Mouse (Mus musculus) neural tube, embryonic 14.5 days (tissue): ENCODE data around the gene Taf10. TPM values are rescaled to one million over a fixed set of nuclear protein-coding genes. Genes with fewer than 3 reads are reported as not detected.
"Not testable (repeated sequence)": the region's sequence is repeated elsewhere in the genome, so short reads cannot be mapped to it uniquely, and the experiment has no call there.

Source experiments
- ATAC-seq: fragments of 200-750 bp; cut with Nextera tagmentation; 2 replicates; pipeline ENCODE4 v1.8.0; 2017; ENCODE audit warnings: low read depth, mild to moderate bottlenecking, moderate TSS enrichment, moderate library complexity
- H3K27ac ChIP-seq: fragments of 300-500 bp; sonication (generic); 2 replicates; pipeline ENCODE4 v1.5.1; 2014; ENCODE audit warnings: low read depth, mild to moderate bottlenecking, control low read depth, low read length, moderate library complexity, mixed read lengths
- H3K27me3 ChIP-seq: fragments of 300-500 bp; sonication (generic); 2 replicates; pipeline ENCODE4 v1.6.1; 2014; ENCODE audit warnings: low read length; ENCODE audit not compliant: control insufficient read depth, insufficient read depth
- H3K36me3 ChIP-seq: fragments of 300-500 bp; sonication (generic); 2 replicates; pipeline ENCODE4 v1.6.1; 2014; ENCODE audit warnings: low read length, mixed read lengths; ENCODE audit not compliant: control insufficient read depth, insufficient read depth
- H3K4me1 ChIP-seq: fragments of 300-500 bp; sonication (generic); 2 replicates; pipeline ENCODE4 v1.6.1; 2014; ENCODE audit warnings: low read length; ENCODE audit not compliant: control insufficient read depth, insufficient read depth
- H3K4me2 ChIP-seq: fragments of 300-500 bp; sonication (generic); 2 replicates; pipeline ENCODE4 v1.6.1; 2014; ENCODE audit warnings: mild to moderate bottlenecking, low read depth, low read length, control low read depth
- H3K4me3 ChIP-seq: fragments of 300-500 bp; sonication (generic); 2 replicates; pipeline ENCODE4 v1.5.1; 2014; ENCODE audit warnings: low read depth, low read length, control low read depth, mixed read lengths
- H3K9ac ChIP-seq: fragments of 300-500 bp; sonication (generic); replicated peaks from 2 replicates; pipeline ENCODE4 v1.6.1; 2014; ENCODE audit warnings: low read depth, mild to moderate bottlenecking, control low read depth, low read length, mixed read lengths
- H3K9me3 ChIP-seq: fragments of 300-500 bp; sonication (generic); 2 replicates; pipeline ENCODE4 v1.6.1; 2016; ENCODE audit warnings: low read length; ENCODE audit not compliant: control insufficient read depth
- WGBS: fragments of 180-500 bp; shearing (Covaris S2); extraction: QIAGEN DNeasy Blood & Tissue Kit; methylation state at CpG from one replicate; pipeline ENCODE4 v1.1.7; 2014; 5-methylcytosine and 5-hydroxymethylcytosine counted together
- polyA plus RNA-seq: library from polyadenylated mRNA; unstranded; fragments of >200 nt; fragmentation: Nextera tagmentation; extraction: Ambion mirVana; gene quantifications from 2 replicates; pipeline ENCODE4 v1.2.1, GENCODE M21; 2014

The Taf10 gene
- polyA plus RNA-seq, 1 experiment from 2014 or later = 120 TPM

GRCm38 (mm10) chr7:105735464-105735863 lies 8.7 kb downstream of the Taf10 start:
- not testable (repeated sequence) for ATAC-seq, H3K27ac ChIP-seq, H3K27me3 ChIP-seq, H3K9me3 ChIP-seq
- Histone ChIP-seq H3K9ac (peak overlapping the region; percentile 84), H3K36me3 (peaks cover 18% of the 10 kb centered on the region), H3K4me2 (peak overlapping the region; percentile 92), H3K4me1 (peaks cover 11% of the 10 kb centered on the region), H3K4me3 (peak overlapping the region; percentile 64)
- 53% methylated on average over 4 of the region's 4 CpGs for WGBS

DNA sequence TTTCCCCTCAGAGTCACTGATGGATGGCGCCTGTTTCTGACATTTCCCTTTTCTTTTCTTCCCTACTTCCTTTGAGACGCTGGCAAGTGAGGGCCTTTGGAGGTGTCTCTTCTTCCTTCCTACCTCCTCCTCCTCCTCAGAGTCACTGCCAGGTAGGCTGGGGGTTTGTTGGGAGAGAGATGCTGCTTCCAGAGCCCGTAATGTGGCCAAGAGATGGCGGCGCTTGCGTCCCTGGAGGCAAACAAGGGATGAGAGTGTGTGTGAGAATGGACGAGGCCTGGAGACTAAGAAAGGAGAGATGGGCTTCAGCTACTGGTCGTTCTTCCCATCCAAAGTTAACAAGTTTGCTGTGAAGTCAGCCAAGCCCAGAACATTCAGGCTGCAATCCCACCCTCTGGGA lies 9.3 kb downstream of the Taf10 start:
- Histone ChIP-seq H3K9ac (no peak overlapping the region), H3K4me1 (peaks cover 11% of the 10 kb centered on the region), H3K9me3 (no peaks in the 10 kb centered on the region), H3K27me3 (no peaks in the 10 kb centered on the region), H3K36me3 (peaks cover 15% of the 10 kb centered on the region), H3K27ac (no peak overlapping the region), H3K4me3 (no peak overlapping the region), H3K4me2 (no peak overlapping the region)
- ATAC-seq = no peak
- 91% methylated on average over 8 of the region's 8 CpGs for WGBS

DNA sequence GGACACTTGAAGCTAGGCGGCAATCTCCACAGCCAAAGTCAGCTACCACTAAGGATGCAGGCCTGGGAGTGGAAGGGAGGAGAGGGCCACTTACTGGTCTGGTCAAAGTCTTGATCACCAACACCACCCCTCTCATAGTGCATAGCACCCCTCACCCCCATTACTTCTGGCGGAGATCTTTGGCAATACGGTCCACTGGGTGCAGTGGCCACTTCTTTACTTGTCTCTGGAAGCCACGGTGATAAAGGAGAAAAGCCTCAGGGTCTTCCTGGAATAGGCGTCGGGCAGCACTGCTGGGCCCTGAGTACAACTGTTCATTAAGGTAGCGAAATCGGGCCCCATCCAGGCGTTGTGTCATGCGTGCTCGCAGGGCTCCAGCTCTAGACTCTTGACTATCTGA lies 10.3 kb downstream of the Taf10 start:
- no peak for ATAC-seq
- no peaks in the 10 kb centered on the region for H3K27me3 ChIP-seq
- H3K27ac ChIP-seq = no peak overlapping the region
- H3K9me3 ChIP-seq = no peaks in the 10 kb centered on the region
- no peak overlapping the region for H3K4me3 ChIP-seq
- H3K9ac ChIP-seq = no peak overlapping the region
- peaks cover 11% of the 10 kb centered on the region for H3K4me1 ChIP-seq
- H3K36me3 ChIP-seq = peaks cover 17% of the 10 kb centered on the region
- no peak overlapping the region for H3K4me2 ChIP-seq
- WGBS = 98% methylated on average over 11 of the region's 11 CpGs

- no peaks in the 10 kb centered on the region for H3K9me3 ChIP-seq
- no peaks in the 10 kb centered on the region for H3K4me1 ChIP-seq
- H3K27ac ChIP-seq = no peak overlapping the region
- no peak overlapping the region for H3K4me2 ChIP-seq
- peaks cover 18% of the 10 kb centered on the region for H3K36me3 ChIP-seq
- H3K9ac ChIP-seq = no peak overlapping the region
- H3K4me3 ChIP-seq = no peak overlapping the region
- 66% methylated on average over 6 of the region's 6 CpGs for WGBS
- H3K27me3 ChIP-seq = no peaks in the 10 kb centered on the region
- no peak for ATAC-seq
These were observed 15.3 kb downstream of the Taf10 start for GRCm38 (mm10) chr7:105728701-105729428.

DNA sequence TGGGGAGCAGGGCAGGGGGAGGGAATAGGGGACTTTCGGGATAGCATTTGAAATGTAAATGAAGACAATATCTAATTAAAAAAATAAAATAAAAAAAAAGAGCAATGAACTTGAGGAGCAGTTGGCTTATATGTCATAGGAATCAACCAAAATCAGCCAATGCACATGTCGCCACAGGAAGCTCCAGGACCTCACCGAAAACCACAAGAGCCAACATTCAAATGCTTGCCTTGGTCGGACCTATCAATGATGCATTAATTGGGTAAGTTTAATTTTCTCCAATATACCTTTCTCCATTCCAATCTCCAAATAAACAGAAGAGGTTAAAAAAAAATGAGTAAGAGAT lies 17.2 kb downstream of the Taf10 start:
- Histone ChIP-seq H3K27me3 (no peaks in the 10 kb centered on the region), H3K9me3 (no peaks in the 10 kb centered on the region), H3K36me3 (0 out of 2 replicates have a peak, but pooled peaks cover 6% of the 10 kb centered on the region), H3K4me3 (no peak overlapping the region), H3K4me1 (no peaks in the 10 kb centered on the region), H3K27ac (no peak overlapping the region), H3K4me2 (no peak overlapping the region), H3K9ac (no peak overlapping the region)
- 97% methylated on average over 4 of the region's 4 CpGs for WGBS
- no peak for ATAC-seq

DNA sequence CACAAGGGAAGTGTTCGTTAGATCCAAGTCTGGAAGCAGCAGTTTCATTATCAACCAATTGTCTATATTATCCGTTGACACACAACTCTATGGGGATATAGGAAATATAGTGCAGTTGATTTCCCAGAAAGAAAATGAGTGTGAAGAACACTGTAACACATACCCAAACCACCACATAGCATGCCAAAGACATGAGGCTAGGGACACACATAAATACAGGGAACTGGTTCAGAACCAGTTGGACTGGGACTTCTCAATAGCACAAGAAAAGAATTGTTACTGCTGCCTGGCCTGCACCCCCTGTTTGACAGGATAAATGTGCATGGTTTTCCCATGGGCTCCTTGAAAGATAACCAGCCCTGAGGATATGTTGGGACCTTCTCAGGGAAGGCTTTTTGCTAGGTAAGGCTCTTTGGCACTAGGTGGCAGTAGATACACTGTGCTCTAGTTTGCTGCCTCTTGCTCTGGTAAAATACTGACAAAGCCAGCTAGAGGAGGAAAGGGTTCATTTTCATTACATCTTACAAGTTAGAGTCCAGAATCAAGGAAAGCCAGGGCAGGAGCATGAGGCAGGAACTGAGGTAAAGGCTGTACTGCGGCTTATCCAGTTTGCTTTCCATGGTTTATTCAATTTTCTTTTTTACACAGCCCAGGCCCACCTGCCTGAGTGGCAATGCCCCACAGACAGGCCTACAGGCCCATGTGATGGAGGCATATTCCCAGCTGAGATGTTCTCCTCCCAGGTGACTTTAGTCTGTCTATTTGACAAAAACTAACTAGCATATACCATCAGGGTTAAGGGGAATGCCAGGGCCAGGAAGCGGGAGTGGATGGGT lies 17.8 kb downstream of the Taf10 start:
- Histone ChIP-seq H3K4me3 (no peak overlapping the region), H3K27ac (no peak overlapping the region), H3K27me3 (no peaks in the 10 kb centered on the region), H3K36me3 (0 out of 2 replicates have a peak, but pooled peaks cover 3% of the 10 kb centered on the region), H3K4me1 (no peaks in the 10 kb centered on the region), H3K9me3 (no peaks in the 10 kb centered on the region), H3K9ac (no peak overlapping the region), H3K4me2 (no peak overlapping the region)
- 89% methylated on average over 4 of the region's 4 CpGs for WGBS
- ATAC-seq = peak; percentile 92

- H3K27me3 ChIP-seq = no peaks in the 10 kb centered on the region
- no peaks in the 10 kb centered on the region for H3K36me3 ChIP-seq
- no peaks in the 10 kb centered on the region for H3K4me1 ChIP-seq
- H3K27ac ChIP-seq = no peak overlapping the region
- no peak for ATAC-seq
- no peak overlapping the region for H3K4me2 ChIP-seq
- 84% methylated on average over 2 of the region's 2 CpGs for WGBS
- H3K4me3 ChIP-seq = no peak overlapping the region
- no peaks in the 10 kb centered on the region for H3K9me3 ChIP-seq
- no peak overlapping the region for H3K9ac ChIP-seq
These were observed 22.2 kb downstream of the Taf10 start for GRCm38 (mm10) chr7:105721916-105722315.

DNA sequence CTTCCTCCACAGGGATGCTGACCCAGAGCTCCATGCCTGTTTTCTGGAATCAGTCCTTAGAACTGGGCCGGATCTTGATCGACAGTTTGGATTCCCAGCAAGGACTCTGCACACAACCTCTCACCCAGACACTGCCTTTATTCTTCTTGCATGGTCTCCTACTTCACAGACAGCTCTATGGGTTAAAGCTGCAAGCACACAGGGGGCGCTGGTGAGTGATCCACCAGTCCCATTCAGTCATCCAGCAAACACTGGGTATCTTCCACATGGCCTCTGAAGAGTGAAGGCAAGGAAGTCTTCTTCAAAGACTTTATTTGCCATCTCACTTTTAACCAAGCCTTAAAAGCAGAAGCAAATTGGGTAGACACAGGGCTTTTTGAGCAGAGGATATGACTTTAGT lies 28.8 kb downstream of the Taf10 start:
- no peaks in the 10 kb centered on the region for H3K4me1 ChIP-seq
- no peak overlapping the region for H3K9ac ChIP-seq
- H3K27me3 ChIP-seq = no peaks in the 10 kb centered on the region
- H3K27ac ChIP-seq = no peak overlapping the region
- ATAC-seq = no peak
- no peaks in the 10 kb centered on the region for H3K36me3 ChIP-seq
- H3K9me3 ChIP-seq = no peaks in the 10 kb centered on the region
- 68% methylated on average over 3 of the region's 3 CpGs for WGBS
- no peak overlapping the region for H3K4me3 ChIP-seq
- H3K4me2 ChIP-seq = no peak overlapping the region

DNA sequence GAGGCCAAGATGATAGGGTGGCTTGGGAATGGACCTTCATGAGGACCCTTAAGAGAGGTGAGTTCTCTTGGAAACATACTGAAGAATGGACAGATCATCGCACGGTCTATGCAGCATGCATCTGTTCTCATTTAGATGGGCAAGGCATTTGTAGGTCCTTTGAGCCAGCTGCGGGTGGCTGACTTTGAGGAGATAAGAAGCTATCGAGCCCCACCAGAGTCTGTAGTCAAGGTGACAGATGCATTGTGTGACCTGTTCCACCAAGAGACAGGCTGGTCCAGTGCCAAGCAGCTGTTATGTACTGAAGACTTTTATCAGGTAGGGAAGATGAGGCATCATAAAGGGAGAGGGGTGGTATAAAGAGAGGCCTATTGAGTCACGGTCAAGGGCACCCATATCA lies 35.4 kb downstream of the Taf10 start:
- Histone ChIP-seq H3K4me1 (no peaks in the 10 kb centered on the region), H3K9me3 (no peaks in the 10 kb centered on the region), H3K4me3 (no peak overlapping the region), H3K9ac (no peak overlapping the region), H3K27ac (no peak overlapping the region), H3K27me3 (no peaks in the 10 kb centered on the region), H3K36me3 (no peaks in the 10 kb centered on the region), H3K4me2 (no peak overlapping the region)
- WGBS = 95% methylated on average over 5 of the region's 5 CpGs
- ATAC-seq = no peak
